Mouse (Mus musculus) forebrain, postnatal 0 days (tissue): ENCODE data around the gene Zfp503. TPM values are rescaled to one million over a fixed set of nuclear protein-coding genes. Genes with fewer than 3 reads are reported as not detected.

Source experiments
- ATAC-seq: fragments of 200-750 bp; cut with Nextera tagmentation; 2 replicates; pipeline ENCODE4 v1.8.0; 2017; ENCODE audit warnings: mild to moderate bottlenecking, moderate library complexity
- DNase-seq: peaks from one replicate; pipeline ENCODE4 v3.0.0-alpha.2; 2015
- H3K27ac ChIP-seq: fragments of 300-500 bp; sonication (generic); 2 replicates; pipeline ENCODE4 v1.5.1; 2014; ENCODE audit warnings: low read depth, mild to moderate bottlenecking, antibody characterized with exemption, low read length, moderate library complexity, mixed read lengths
- H3K27me3 ChIP-seq: fragments of 300-500 bp; sonication (generic); 2 replicates; pipeline ENCODE4 v1.6.1; 2014; ENCODE audit warnings: mild to moderate bottlenecking, low read length, mixed read lengths; ENCODE audit not compliant: insufficient read depth
- H3K36me3 ChIP-seq: fragments of 300-500 bp; sonication (generic); 2 replicates; pipeline ENCODE4 v1.6.1; 2014; ENCODE audit warnings: mild to moderate bottlenecking, moderate library complexity; ENCODE audit not compliant: insufficient read depth
- H3K4me1 ChIP-seq: fragments of 300-500 bp; sonication (generic); 2 replicates; pipeline ENCODE4 v1.6.1; 2014; ENCODE audit warnings: antibody characterized with exemption; ENCODE audit not compliant: insufficient read depth
- H3K4me2 ChIP-seq: fragments of 300-500 bp; sonication (generic); 2 replicates; pipeline ENCODE4 v1.6.1; 2014; ENCODE audit warnings: low read depth, mild to moderate bottlenecking, moderate library complexity
- H3K4me3 ChIP-seq: fragments of 300-500 bp; sonication (generic); 2 replicates; pipeline ENCODE4 v1.5.1; 2014; ENCODE audit warnings: low read depth, low read length, mixed read lengths
- H3K9ac ChIP-seq: fragments of 300-500 bp; sonication (generic); 2 replicates; pipeline ENCODE4 v1.6.1; 2014; ENCODE audit warnings: mild to moderate bottlenecking
- H3K9me3 ChIP-seq: fragments of 300-500 bp; sonication (generic); 2 replicates; pipeline ENCODE4 v1.6.1; 2016; ENCODE audit warnings: low read length
- CTCF ChIP-seq: sonication (generic); IDR thresholded peaks from 2 replicates; pipeline ENCODE4 v1.5.1; 2016; ENCODE audit warnings: antibody characterized with exemption, control low read depth, low read depth
- WGBS: fragments of 180-500 bp; shearing (Covaris S2); extraction: QIAGEN DNeasy Blood & Tissue Kit; methylation state at CpG from one replicate; pipeline ENCODE4 v1.1.7; 2014; 5-methylcytosine and 5-hydroxymethylcytosine counted together
- polyA plus RNA-seq: library from polyadenylated mRNA; unstranded; fragments of >200 nt; fragmentation: Nextera tagmentation; extraction: Ambion mirVana; gene quantifications from 2 replicates; pipeline ENCODE4 v1.2.1, GENCODE M21; 2015
- total RNA-seq: library from RNA; depleted of rRNA; stranded (reverse); fragments of >200 nt; gene quantifications from 2 replicates; pipeline ENCODE4 v1.2.3, GENCODE M21; 2014

The Zfp503 gene
- total and polyA plus RNA-seq, 2 experiments from 2014 or later = 5.0 to 8.7 TPM

GRCm38 (mm10) chr14:21987660-21988576 lies 1.5 kb downstream of the Zfp503 start:
- WGBS = 1% methylated on average over 72 of the region's 74 CpGs
- DNase-seq = peak; percentile 92
- peak overlapping the region; percentile 86 for H3K27ac ChIP-seq
- peak overlapping the region; percentile 96 for H3K4me2 ChIP-seq
- H3K4me3 ChIP-seq = peak overlapping the region; percentile 59
- peak overlapping the region; percentile 65 for H3K9ac ChIP-seq
- peak; percentile 41 for TF ChIP-seq CTCF
- H3K4me1 ChIP-seq = peaks cover 7% of the 10 kb centered on the region
- H3K27me3 ChIP-seq = peaks cover 58% of the 10 kb centered on the region
- ATAC-seq = peak; percentile 79
- H3K9me3 ChIP-seq = no peaks in the 10 kb centered on the region
- H3K36me3 ChIP-seq = no peaks in the 10 kb centered on the region

DNA sequence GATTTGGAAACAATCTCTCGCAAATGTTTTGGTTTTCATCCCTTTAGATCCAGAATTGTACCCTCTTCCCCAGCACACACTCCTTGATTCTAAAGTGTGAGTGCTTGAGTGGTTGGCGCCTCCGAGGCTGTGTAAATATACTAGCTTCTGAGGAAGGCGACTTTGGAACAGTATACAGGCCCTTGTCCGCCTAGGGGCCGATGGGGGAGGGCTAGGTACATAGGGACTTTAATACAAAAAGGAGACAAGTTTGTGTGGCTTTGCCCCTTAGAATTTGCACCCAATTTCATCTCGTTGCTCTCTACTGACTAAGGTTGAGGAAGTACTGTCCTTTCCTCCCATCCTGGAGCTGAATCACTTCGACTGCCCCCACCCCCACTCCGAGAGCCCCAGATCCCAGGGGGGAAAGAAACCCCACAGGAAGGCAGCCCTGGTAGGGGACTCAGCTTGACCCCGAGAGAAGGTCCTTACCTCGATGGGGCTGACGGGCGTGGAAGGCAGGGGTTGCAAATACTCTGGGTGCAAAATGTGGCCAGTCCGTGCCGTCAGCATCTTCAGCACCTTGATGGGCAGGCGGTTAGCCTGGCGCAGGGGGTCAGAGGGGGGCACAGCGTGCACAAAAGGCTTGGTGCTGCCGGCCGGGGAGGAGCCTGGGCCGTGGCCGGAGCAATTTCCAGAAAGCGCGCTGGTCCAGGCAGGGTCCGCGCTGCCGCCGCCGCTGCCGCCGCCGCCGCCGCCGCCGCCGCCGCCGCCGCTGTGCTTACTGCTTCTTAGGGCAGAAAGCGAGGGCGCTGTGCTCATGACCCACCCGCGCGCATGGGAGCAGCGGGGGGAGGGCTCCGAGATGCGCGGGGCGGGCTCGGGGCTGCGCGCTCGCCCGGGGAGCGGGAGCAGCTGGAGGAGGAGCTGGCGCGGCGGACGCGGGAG lies 2.4 kb downstream of the Zfp503 start:
- Histone ChIP-seq H3K4me1 (peaks cover 8% of the 10 kb centered on the region), H3K9me3 (no peaks in the 10 kb centered on the region), H3K27ac (peak overlapping the region; percentile 86), H3K36me3 (no peaks in the 10 kb centered on the region), H3K4me3 (peak overlapping the region; percentile 59), H3K4me2 (peak overlapping the region; percentile 96), H3K9ac (peak overlapping the region; percentile 65), H3K27me3 (peaks cover 56% of the 10 kb centered on the region)
- TF ChIP-seq CTCF = no peak
- ATAC-seq = peak; percentile 32
- DNase-seq = peak; percentile 61
- WGBS = 3% methylated on average over 54 of the region's 61 CpGs

DNA sequence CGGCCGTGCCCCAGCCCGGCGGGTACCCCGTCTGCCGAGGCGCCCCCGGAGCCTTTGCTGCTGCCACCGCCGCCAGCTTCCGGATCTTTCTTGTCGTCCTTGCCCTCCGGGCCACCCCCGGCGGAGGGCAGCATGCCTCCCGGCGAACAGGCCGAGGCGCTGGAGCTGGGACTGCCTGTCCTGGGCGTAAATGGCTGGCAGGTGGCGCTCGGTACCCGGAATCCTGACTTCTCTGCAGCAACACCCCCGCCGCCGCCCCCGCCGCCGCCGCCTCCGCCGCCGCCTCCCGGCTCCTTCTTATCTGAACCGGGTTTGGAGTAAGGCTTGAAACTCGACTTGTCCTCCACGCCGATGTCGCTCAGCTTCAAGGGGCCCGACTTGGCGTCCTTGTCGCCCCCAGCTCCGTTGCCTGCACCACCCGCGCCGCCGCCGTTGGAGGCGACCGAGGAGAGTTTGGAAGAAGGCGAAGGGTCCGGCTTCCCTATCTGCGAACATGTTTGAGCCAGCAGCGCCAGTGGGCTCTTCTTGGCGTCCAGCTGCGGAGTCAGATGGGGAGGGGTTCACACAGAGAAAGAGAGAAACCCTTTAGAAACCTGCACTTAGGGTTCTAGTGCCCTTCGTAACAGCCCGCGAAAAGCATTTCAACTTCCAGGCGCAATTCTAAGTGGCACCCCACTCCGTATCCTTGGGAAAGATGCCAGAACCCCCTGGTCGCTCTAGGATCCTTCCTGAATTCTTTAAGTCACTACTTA lies 3.2 kb downstream of the Zfp503 start:
- no peaks in the 10 kb centered on the region for H3K36me3 ChIP-seq
- peak; percentile 73 for TF ChIP-seq CTCF
- peaks cover 8% of the 10 kb centered on the region for H3K4me1 ChIP-seq
- H3K9me3 ChIP-seq = no peaks in the 10 kb centered on the region
- peak overlapping the region; percentile 65 for H3K9ac ChIP-seq
- DNase-seq (peak; percentile 86), ATAC-seq (peak; percentile 49)
- H3K27me3 ChIP-seq = peaks cover 51% of the 10 kb centered on the region
- WGBS = under 1% methylated on average over 53 of the region's 62 CpGs
- peak overlapping the region; percentile 64 for H3K27ac ChIP-seq
- peak overlapping the region; percentile 59 for H3K4me3 ChIP-seq
- peak overlapping the region; percentile 96 for H3K4me2 ChIP-seq

GRCm38 (mm10) chr14:21985426-21985931 lies 3.9 kb downstream of the Zfp503 start:
- Histone ChIP-seq H3K27me3 (peaks cover 48% of the 10 kb centered on the region), H3K27ac (peak overlapping the region; percentile 64), H3K9ac (peak overlapping the region; percentile 65), H3K4me1 (peaks cover 8% of the 10 kb centered on the region), H3K4me3 (peak overlapping the region; percentile 59), H3K36me3 (no peaks in the 10 kb centered on the region), H3K9me3 (no peaks in the 10 kb centered on the region), H3K4me2 (peak overlapping the region; percentile 96)
- 8% methylated on average over 33 of the region's 37 CpGs for WGBS
- DNase-seq = peak; percentile 43
- no peak for ATAC-seq
- no peak for TF ChIP-seq CTCF

DNA sequence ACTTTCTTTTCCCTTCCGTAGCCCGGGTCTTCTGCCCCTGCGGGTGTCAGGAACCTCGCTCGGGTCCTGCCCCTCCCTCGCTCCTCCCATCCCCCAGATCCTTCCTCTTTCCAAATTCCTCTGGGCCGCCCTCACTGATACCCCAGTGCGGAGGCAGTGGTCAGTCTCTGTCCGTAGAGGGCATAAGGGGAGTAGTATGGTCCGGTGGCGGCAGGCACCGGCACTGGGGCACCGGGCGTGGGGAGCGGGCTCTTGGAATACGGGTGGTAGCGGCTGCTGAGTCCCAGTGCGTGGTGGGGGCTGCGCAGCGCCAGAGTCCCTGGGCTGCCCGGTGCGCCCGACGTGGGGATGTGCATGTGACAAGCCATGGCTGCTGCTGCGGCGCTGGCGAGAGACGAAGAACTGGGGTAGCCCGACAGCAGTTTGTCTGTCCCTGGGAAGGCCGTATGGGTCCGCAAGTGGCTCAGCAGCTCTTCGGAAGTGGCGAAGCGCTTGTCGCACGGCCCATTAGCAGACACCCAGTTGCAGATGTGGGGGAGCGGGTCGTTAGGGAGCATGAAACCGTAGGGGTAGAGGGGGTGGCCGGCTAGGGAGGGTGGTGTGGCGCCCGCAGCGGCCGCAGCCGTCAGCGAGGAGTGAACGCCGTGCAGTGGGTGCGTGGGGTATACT lies 4.5 kb downstream of the Zfp503 start:
- TF ChIP-seq CTCF = no peak
- Histone ChIP-seq H3K4me1 (peaks cover 8% of the 10 kb centered on the region), H3K9me3 (no peaks in the 10 kb centered on the region), H3K27me3 (peaks cover 43% of the 10 kb centered on the region), H3K4me2 (peak overlapping the region; percentile 96), H3K36me3 (no peaks in the 10 kb centered on the region), H3K27ac (peak overlapping the region; percentile 64; the same call in 1 of the 2 replicates), H3K9ac (peak overlapping the region; percentile 65), H3K4me3 (peak overlapping the region; percentile 59)
- DNase-seq (no peak), ATAC-seq (no peak)
- WGBS = 8% methylated on average over 49 of the region's 49 CpGs
